Mouse (Mus musculus) frontal cortex, postnatal 36 days (tissue): ENCODE results near the gene Atp8b5.

Experiments
- DNase-seq, 2 experiments: peaks; one replicate each; pipeline ENCODE4 v3.0.0; 2022; ENCODE audit warnings: low spot score in 2 of 2

Atp8b5 gene

DNA sequence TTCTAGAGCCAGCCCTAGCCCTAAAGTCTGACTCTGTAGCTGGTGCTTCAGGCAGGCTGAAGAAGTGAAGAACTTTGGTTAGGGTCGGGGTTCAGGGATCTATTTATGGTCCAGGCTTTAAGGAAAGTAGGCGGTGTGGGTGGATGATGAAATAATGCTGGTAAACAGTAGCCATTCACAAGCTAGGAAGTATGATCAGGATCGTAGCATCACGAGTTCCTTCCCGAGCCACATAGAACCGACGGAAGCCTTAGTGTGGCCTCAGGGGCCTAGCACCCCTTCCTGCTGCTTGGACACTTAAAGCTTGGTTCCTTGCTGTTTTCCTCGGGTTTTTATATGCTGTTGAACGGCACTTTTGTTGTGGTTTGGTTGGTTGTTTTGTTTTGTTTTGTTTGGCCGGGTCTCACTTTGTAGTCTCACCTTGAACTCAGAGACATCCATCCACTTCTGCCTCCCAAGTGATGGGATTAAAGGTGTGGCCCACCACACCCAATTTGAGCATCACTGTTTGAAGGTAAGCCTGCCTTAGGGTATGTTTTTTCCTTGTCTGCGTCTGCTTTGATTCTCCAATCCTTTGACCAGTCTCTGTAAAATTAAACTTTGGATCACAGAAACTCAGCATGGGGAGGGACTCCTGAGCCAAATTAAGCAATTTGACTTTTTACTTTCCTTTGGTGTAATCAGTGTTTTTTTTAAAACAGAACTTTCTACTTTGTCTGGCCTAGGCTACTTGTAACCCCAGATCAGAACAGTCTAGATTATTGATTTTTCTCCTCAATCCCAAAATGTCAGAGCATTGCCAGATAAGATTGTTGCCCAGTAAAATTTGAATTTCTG, 116.5 kb downstream of the Atp8b5 start:
- DNase-seq, result peak in 1 of 2 experiments; percentile 15

DNA sequence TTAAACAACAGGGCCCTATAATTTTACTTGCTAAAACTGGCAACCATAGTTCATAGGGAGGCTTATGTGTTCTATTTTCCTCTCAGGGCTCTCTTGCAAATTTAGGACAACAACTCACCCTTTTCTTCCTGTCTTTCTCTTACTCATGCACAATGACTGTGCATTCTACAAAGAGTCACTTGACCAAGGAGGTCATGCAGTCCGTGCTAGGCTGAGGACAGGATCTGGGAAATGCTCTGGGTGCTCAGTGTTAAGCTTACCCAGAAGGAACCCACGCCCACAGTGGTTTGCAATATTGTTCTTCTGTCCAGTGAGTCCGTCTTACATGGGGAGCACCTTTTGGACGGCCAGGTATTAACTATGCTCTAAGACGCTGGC, 117.1 kb downstream of the Atp8b5 start:
- DNase-seq, result no peak

DNA sequence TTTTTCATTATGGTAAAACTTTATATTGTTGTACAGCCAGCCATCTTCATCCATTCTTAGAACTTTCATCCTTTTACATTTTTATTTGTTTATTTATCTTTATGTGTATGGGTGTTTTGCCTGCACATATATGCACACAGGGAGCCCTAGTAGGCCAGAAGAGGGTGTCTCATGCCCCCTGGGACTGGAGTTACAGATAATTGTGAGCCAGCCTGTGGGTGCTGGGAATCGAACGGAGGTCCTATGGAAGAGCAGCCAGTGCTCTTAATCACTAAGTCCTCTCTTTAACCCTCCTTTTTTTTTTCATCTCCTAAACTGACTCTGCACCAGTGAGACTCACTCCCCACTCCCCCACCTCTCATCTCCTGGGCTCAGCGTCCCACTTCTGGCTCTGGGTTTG, 117.6 kb downstream of the Atp8b5 start:
- no peak for DNase-seq

DNA sequence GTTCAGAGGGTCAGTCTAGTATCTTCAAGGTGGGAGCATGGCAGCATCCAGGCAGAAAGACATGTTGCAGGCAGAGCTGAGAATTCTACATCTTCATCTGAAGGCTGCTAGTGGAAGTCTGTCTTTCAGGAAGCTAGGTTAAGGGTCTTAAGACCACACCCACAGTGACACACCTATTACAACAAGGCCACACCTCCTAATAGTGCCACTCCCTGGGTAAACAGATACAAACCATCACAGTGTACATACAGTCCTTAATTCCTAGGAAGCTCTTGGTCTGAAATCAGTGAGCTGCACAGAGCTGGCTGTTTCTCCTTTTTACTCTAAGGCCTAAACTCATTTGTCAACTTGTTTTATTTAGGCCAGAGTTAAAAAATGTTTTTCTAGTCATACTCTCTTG, 120.0 kb downstream of the Atp8b5 start:
- DNase-seq, result no peak

DNA sequence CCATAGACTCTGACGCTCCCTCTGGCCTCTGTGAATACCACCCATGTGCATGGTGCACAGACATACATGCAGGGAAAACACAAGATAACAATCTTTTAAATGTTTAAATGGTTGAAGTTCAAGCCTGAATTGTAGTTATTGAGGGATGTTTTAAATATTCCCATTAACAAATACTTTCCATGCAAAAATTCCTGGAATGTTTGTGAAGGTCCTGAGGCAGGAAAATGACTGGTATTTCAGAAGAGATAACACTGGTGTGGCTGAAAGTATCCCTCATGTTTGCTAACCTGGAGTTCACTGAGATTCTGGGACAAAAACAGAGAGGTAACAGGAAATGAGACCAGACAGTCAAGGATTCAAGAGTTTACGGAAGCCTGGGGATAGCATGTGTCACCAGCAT, 122.4 kb downstream of the Atp8b5 start:
- DNase-seq, result no peak

DNA sequence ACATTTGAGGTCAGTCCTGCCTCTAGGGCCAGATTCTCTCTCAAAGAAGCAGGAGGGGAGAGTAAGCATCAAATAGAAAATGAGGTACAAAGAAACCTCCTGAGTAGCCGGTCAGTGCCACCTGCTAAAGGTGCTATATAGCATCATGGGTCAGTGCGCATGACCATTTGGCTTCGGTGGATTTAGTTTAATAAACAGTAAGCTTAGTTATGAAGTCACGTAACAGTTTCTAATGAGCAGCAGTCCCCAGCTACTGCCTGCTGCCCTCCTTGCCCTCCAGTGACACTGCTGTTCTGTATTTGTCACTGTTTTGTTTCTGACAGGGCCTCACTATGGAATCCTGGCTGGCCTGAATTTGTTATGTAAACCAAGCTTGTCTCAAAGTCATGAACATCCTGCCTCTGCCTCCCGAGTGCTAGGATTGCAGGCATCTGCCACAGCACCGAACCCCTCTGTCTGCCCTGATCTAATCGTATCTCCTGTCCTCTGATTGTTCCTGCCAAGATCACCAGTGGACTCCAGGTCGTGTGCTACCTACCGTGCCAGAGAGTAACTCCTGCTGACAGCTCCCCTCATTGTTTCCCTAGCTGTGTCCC, 123.0 kb downstream of the Atp8b5 start:
- no peak for DNase-seq

DNA sequence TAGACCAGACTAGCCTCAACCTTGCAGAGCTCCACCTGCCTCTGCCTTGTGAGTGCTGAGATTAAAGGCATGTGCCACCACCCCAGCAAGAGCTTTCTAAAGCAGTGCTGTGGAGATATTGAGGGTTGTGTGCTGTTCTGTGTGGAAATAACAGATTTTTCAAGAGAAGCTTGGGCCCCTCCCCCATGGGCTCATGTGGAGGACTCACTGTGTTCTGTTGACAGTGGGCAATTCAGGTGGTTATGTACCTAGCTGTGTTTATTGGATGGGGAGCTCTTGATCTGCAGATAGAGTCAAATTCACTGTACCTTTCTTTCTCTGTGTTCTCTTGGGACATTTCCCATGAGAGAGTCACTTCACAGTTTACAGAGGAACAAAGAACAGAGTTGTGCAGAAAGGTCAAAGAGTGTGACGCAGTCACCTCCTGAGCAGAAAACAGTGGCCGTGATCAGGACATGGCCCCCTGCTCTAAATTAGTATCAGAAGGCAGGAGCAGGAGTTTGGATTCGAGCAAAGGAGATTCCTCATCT, 124.6 kb downstream of the Atp8b5 start:
- DNase-seq, result no peak

DNA sequence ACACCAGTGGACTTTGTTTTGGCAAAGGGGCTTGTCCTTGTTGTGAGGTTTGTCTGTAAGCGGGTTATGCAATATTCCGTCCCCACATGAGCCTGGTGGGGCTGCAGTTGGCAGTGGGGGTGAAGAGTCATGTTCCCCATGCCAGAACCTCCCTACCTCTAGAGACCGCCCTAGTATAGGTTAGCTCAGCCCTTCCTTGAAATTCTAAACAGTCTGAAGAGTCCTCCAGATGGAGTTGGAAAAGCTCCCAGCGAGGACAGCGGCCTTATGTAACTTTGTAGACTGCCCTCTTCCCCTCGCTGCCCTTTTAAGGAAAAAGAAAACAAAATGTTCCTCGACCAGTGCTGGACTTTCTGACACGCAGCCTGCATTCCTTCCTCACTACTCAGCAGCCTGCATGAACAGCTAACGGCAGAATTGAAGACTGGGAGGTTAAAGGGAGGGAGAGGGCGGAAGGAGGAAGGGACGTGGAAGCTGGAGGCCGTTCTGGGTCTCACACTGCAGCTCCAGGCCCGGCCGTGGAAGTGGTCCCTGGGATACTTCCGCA, 127.5 kb downstream of the Atp8b5 start:
- no peak for DNase-seq

DNA sequence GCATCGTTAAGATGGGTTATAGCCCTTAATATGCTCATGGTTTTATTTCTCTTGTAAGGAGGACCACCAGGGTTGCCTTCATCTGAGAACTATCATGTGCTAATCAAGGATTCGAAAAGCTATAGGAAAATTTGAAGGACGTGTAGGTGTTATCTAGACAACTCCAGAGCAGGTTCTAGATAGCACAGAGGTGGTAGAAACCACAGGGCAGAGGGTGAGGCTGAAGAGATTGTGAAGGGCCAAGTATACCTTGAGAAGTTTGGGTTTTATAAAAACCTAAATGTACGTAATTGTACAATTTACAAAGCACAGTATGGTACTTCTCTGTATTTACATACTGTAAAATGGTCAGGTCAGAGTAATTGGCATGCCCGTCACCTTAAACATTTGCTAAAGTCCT, 128.2 kb downstream of the Atp8b5 start:
- no peak for DNase-seq

DNA sequence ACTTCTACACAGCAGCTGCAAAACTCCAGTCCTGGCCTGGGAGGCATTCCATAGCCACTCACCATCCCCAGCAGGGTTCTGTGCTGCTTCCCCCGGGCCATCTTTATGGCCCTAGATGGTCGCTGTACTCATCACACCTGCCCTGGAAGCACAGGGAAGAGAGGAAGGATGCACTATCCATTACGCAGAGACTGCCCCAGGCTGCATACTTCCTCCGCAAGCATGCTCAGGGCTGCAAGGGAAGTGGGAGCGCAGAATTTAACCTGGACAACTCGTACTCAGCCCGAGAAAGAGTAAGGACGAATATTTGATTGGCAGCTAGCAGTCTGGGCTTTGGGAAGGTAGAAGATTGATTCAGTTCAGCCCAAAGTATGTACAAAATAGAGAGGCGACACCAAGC, 128.9 kb downstream of the Atp8b5 start:
- no peak for DNase-seq

DNA sequence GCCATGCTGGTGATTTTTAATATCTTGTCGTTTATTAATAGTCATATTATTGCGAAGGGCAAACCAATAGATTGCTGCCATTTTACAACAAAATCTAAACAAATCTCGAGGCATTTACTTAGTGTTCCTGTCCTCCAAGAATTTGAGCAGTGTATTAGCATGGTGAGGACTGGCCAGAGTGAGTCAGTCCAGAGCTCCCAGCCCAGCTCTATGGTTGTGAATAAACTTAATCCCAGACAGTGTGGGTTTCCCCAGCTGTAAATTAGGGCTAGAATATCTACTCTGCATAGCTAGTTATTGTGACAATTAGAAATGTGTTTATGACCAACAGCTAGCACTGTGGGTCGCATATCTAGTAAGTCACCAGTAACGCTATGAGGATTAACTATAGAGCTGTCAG, 129.4 kb downstream of the Atp8b5 start:
- no peak for DNase-seq

DNA sequence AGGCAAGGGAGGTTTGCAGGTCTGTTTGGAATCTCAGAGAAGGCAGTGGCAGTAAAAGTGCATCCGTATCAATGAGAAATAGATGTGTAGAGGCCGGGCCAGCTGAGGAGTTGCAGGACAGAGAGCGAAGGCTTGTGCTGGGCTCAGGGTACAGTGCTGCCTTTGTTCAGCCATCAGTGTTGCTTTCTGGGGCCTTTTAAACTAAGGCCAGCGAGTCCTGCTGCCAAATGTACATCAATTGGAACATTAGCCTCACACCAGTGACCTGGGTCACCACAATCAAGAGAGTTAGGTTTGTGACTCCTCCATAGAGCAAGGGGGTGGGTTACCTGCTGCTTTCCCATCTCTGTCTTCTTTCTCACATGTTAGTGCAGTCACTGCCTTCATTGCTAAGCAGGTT, 131.1 kb downstream of the Atp8b5 start:
- no peak for DNase-seq

DNA sequence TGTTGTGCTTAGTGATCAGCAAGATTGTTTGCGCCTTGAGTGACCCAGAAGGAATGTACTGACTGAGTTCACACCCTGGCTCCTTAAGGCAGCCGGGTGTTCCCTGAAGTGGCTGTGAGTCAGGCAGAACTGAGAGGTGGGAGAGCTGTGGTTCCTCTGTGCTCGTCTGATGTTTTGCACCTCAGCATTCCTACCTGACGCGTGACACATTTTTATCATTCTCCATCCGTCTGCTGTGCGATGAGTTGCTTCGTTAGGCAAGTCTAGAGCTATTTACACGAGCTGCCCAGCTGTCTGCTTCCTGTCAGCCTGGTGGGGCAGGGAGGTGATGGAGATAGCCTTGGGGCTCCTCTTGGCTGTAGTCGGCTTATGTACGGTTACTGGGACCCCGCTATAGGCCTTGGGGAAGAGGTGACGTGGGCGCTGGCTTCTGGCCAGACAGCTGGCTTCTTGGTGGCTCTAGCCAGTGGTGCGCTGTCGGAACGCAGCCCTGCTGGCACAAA, 131.9 kb downstream of the Atp8b5 start:
- peak in 1 of 2 experiments; percentile 52 for DNase-seq

DNA sequence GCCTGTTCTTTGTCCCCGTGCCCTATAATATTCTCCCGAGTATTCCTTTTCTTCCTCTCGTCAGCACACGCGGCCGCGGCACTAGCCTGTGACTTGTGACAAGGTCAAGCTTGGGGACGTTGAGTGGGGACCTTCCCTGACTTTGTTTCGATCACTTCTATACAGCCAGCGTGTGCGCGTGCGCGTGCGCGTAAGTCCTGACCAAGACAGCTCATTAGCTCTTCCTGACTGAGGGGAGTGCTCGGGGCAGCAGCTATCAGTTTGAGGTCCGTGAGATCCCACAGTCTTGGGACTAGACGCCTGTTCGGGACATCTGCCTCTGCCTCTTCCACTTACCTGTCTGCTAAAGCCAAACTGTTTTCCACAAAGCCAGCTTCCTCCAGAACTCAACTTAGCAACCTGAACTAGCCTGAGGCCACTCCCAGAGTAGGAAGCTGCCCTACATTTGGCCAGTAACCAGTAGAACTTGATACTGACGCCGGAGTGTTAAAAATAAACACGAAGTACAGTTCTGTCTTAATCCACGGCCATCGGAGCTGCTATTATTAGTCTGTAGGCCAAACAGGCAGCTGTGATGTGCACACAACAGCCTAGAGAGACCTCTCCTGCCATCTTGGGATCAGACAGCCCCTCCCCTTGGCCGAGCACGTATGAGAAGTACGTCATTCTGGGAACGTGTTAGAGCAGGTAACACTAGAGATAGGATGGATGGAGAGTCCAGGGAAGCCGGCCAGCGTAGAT, 132.6 kb downstream of the Atp8b5 start:
- no peak for DNase-seq

DNA sequence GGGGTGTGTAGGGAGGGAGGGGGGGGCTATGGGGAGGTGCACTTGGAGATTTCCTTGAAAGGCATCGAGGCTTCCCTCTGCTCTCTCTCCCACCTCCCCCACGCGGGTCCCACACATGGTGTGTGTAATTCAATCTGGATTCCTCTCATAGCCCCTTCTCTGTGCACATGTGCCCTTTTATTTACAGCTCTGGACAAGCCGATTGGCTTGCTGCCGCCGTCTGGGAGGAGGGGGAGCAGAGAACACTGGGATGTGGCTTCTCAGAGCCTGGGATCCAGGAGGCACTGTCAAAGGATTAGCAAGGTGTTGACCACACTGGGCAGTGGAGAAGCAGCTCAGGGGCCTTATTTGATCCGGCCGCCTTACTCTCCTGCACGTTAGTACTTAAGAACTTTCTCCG, 134.0 kb downstream of the Atp8b5 start:
- DNase-seq, result no peak

DNA sequence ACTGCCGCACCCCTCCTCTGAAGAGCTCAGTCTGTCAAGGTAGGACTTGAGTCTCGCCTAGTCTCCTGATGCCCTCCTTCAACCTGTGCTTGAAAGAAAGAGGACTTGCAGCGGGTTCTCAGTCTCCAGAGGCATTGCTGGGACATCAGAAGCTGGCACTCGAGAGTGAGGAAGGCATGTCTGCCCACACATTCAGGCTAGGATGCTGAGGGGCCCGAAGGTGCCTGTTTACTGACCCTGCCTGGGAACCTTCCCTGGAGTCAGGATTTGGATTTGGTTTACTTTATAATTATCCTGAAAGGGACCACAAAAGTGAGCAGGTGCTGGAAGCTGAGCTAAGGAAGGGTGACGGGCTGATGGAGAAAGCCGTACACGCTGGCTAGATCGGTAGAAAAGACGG, 134.5 kb downstream of the Atp8b5 start:
- DNase-seq, result no peak

DNA sequence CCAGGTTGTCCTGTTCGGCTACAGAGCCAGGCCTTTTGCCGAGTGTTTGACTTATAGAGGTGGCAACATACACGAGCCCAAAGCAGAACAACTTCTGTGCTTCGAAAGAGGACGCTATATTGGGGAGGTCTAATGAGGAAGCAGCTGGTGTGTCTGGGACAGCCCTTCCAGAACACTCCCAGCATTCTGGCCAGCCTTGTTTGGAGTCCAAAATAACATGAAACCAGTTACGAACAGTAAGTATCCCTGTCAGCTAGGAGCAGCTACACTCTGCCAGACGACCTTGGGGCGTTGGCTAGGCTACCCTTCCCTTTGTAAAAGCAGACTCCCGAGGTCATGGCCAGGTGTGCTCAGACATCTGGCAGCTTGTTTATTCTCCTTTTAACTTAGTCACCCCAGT, 135.3 kb downstream of the Atp8b5 start:
- DNase-seq, result no peak

DNA sequence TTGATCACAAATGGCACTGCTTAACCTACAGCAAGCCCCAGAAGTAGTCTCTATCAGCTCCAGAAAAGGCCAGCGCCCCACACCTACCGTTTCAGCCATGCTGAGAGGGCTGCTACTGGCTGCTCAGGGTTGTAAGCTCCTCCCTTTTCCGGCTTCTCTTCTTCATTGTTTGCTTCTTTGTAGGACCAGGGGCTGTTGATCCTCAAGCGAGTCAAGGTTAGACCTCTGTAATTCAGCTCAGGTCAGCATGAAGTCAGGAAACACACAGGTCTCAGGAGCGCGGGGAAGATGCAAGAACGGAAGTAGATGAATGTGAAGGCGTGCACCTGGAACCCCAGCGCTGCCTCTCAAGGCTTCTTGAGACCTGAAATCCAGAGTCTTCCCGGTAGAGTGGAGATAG, 137.7 kb downstream of the Atp8b5 start:
- DNase-seq, result no peak

DNA sequence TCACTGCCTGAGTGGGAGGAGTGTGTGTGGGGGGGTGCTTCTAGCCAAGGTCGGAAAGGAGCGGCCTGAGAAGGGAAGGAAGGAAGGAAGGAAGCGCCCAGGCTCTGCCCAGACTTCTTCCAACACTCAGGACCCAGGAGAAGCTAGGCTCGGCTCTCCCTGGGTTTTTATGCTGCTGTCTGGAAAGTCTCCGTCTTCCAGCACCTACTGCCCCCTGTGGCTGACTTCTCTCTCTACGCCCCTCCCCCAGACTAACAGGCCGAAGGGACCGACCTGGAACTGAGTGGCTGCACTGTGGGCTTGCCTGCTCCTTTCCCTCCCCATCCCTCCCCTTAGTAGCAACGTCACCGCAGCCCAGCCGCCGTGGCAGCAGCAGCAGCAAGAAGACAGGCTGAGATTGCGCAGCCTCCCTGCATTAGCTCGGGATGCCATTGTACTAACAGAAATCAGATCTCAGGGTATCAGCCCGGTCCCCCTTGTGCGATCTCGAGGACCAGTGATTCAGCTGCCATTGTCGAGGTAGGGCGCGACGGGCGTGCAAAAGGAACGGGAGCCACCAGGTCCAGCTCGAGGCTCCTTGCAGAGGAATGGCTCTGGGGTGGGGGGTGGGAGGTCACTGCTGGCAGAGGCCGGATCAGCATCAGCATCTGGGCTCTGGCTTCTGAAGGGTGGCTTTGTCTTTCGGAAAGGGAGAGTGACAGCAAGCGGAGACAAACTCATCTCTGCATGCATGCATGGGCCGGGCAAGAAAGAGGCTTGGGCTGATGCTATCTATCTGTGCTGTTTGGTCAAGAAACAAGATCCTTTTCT, 139.4 kb downstream of the Atp8b5 start:
- DNase-seq, result peak; percentile 70 to 76

DNA sequence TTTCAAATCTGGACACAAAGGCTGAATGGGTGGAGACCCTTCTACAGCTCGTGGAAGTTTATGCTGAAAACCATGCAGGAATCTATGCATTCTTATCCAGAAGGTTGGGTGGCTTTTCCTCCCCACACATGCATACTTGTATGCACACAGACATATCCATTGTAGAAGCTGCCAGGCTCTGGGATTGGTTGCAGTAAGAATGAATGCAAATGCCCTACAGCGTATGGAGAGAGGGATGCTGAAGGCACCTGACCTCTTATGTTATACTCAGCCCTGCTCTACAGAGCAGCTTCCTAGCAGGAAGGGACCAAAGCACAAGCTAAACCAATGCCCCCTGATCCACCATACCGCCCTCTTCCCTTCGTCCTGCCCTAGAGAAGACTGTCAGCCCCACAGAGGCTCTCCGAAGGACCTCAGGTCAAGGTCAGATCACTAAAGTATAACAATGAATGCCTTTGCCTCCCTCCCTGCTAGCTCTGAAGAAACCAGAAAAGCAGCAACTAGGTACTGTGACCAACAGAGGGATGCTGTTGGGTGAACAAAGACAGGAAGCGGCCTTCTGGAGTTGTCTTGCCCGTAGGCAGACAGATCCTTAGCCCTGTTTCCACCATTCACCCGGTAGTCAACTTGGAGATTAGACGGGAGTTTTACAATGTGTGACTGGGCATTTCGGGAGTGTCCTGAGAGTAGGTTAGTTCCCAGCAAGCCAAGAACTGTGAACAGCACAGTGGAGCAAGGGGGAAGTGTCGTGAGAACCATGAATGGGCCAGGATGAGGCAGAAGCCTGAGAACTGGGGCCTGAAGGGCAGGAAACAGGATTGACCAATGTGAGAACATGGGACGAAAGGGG, 140.3 kb downstream of the Atp8b5 start:
- no peak for DNase-seq
